Mouse (Mus musculus) ovary, adult 10 weeks (tissue): ENCODE data around the gene Efhb. TPM values are rescaled to one million over a fixed set of nuclear protein-coding genes. Genes with fewer than 3 reads are reported as not detected.

Experiments used
- polyA plus RNA-seq: library from polyadenylated mRNA; stranded (reverse); fragments of 350-450 nt; fragmentation: Illumina TruSeq; extraction: RNeasy Lipid Tissue Mini Kit (QIAGEN cat#74804); gene quantifications from one replicate; pipeline ENCODE4 v1.2.3, GENCODE M21; 2014

The Efhb gene
- 4.8 TPM for polyA plus RNA-seq

GRCm38 (mm10) chr17:53462603-53463495 lies at the start of gene Efhb:
Gene Efhb, minus strand, starts transcription at chr17:53463321.

GRCm38 (mm10) chr17:53478858-53479603 lies 15.9 kb upstream of the Efhb start, which contains the start of gene Rab5a:
Gene Rab5a, plus strand, starts transcription at chr17:53479234.

Other genes starting within 250 kb of the Efhb start
- gene Rab5a, start 15.9 kb upstream of the Efhb start, polyA plus RNA-seq: 341 TPM
- not detected for gene Pp2d1, start 76.1 kb upstream of the Efhb start, polyA plus RNA-seq
- 186 TPM for gene Kat2b, start 103.5 kb upstream of the Efhb start, polyA plus RNA-seq
- 27.4 TPM for gene Sgo1, start 226.0 kb upstream of the Efhb start, polyA plus RNA-seq